Mouse (Mus musculus) cerebellum, adult 11 months (tissue): ENCODE measurements at regions not wholly inside any gene's neighbourhood (a gene's known extent, or its start where the extent isn't known, plus 50 kb on each side); places are given as distances from the start of the nearest gene placed in this dataset.

Experiments used
- DNase-seq: peaks from one replicate; pipeline ENCODE4 v3.0.0; 2022

DNA sequence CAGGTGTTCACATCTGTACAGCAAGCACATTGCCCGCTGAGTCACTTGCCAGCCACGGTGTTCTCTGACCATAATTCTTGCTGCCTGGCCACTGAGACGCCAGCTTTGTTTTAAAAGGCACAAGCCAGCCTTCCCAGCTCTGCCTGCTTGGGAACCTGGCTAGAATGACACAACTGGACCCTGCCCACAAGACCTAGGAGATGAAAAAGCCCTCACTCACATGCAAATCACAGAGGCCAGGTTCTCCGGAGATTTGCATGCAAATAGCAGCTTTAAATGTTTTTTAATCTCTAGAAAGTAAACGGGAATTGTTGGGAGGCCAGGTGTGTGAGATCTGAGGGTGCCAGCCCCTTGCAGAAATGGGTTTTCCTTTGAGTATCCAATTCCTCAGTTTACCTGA lies 71.9 kb downstream of the 1810010D01Rik start:
- no peak for DNase-seq

GRCm38 (mm10) chr7:145132506-145132905 lies 75.4 kb downstream of the 1810010D01Rik start:
- DNase-seq, result no peak

DNA sequence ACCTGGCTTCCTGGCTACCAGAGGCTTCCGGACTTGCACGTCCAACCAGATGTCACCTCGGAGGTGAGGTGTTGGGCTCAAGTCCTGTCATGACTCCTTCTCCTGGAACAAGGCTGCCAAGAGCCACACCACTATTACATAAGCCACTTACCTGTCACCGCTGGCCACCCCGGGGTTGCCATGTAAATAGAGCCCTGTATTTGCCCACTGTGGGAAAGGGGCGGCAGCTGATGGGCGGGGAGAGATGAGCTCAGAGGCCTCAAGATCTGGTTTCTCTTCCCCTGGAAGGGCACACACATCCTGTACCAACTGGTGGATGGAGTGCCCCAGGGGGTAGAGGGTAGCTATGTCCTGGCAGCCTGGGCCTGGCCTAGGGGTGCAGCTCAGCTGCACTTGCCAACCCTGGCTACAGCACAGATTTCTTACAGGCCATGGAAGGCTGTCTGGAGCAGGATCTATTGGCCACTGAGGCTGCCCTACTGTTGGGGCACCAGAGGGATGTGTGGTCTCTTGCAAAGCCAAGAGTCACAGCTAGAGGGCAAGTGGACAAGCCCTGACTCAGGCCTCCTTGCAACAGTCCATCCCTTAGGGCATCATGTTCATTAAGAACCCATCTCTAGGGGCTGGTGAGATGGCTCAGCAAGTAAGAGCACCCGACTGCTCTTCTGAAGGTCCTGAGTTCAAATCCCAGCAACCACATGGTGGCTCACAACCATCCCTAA lies 76.3 kb downstream of the 1810010D01Rik start:
- DNase-seq, result no peak

DNA sequence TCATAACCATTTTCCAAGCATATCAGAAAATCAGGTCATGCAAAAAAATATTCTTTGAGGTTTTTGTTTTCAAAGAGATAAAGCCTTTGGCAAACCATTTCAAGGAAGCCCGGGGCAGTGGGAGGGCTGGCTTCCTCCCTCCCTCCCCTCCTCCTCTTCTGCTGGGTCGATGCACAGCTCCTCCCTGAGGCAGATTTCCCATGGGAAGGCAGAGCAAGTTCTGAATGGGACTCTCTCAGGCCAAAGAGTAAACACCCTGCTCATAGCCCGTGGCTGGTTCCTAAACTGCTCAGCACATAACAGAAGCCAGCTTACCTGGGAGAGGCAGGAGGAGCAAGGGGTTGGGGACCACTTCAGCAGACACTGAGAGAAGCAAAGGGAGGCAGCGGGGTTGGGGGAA lies 77.9 kb downstream of the 1810010D01Rik start:
- no peak for DNase-seq

GRCm38 (mm10) chr7:145127661-145128060 lies 80.3 kb downstream of the 1810010D01Rik start:
- DNase-seq, result no peak

GRCm38 (mm10) chr7:145127180-145127579 lies 80.7 kb downstream of the 1810010D01Rik start:
- DNase-seq, result no peak

GRCm38 (mm10) chr7:145123996-145124601 lies 83.8 kb downstream of the 1810010D01Rik start:
- no peak for DNase-seq

- DNase-seq, result no peak
Measured at GRCm38 (mm10) chr7:145122471-145122870, 85.4 kb downstream of the 1810010D01Rik start.

DNA sequence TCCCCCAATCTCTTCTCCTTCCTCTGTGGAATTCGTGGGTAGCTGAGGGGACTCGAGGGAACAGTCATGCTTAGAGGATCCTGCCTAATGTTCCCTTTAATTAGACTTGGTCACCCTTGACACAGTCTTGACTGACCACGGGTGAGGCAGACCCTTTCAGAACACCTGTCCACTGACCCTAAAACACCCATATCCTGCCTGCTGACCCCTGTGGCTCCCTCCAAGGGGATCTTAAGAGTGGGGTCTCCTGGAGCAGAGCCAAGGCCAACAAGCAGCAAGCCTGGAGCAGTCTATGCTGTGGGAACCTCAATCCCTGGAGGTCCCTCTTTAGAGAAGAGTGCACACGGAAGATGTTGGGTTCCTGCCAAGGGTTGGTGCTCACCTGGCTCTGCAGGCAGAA lies 89.5 kb downstream of the 1810010D01Rik start:
- no peak for DNase-seq

DNA sequence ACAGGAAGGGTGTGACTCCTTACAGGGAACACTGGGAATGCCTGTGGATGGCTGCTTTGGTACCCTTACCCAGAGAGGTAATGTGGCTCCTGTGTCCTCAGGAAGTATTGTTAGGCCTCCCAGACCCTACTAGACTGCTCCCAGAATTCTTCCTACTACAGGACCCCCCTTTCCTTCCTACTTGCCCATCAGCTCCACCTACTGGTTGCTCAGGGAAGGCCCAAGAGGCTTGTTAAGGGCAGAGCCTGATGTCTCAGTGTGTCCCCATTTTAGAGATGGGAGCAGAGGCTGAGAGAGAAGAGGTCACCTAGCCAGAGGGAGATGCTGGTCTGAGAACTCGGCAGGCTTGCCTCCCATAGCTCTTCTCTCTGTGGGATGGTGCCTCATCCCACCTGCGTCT lies 93.3 kb downstream of the 1810010D01Rik start:
- DNase-seq, result no peak

GRCm38 (mm10) chr7:145114145-145114544 lies 93.8 kb downstream of the 1810010D01Rik start:
- no peak for DNase-seq

DNA sequence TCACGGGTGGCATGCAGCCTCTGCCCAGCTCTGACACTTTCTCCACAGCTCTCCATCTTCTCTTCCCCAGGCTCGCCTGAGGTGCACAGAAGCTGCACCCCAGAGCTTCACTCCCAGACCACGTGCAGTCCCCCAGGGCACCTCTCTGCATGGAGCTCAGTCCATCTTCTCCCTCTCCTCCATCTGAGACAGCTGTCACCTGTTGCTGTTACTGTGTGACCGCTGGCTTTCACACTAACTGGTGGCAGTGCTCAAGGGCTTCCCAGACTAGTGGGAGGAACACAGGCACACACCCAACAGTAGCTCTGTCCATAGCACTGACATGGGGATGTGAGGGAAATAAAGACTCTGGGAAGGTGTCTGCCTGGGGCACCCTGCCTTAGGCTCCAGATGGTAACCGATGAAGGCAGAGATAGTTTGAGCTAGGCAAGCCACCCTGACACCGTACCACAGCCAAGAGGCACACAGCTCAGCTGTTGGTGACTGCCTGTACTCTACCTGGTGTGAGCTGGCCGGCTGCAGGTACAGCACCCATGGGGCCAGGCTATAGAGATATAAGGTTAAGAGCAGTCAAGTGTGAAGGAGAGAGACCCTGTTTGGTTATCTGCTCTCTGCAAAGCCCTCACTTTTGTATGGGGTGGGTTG lies 94.9 kb downstream of the 1810010D01Rik start:
- DNase-seq, result no peak

DNA sequence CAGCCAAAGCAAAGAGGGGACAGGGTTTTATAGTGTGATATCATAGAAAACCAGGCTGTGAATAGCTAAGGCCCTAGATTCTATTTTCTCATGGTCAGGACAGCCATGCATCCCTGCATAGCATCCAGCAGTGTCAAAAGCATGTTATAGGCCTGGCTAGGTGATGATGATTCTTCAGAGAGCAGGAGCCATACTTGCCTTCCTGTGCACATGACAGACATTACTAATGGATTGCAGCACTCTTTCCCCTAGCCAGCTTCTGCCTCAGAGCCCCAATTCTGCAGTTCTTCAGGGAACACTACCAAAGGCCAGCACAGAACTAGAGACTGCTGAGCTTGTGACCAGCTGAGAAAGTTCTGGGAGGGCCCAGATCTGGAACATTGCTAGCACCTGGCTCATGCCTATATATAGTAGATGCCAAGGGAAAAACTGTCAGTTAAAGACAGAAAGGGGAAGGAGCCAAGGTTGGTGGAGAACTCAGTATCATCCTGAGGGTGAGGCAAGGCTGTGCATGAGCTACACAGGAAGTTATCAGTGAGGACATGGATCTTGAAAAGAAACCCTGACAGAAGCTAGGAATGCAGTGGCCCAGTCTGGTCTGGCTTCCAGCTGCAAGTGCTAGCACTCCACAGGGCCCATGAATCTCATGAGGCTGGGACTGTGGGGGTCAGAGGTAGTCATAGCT lies 95.6 kb downstream of the 1810010D01Rik start:
- DNase-seq, result no peak

DNA sequence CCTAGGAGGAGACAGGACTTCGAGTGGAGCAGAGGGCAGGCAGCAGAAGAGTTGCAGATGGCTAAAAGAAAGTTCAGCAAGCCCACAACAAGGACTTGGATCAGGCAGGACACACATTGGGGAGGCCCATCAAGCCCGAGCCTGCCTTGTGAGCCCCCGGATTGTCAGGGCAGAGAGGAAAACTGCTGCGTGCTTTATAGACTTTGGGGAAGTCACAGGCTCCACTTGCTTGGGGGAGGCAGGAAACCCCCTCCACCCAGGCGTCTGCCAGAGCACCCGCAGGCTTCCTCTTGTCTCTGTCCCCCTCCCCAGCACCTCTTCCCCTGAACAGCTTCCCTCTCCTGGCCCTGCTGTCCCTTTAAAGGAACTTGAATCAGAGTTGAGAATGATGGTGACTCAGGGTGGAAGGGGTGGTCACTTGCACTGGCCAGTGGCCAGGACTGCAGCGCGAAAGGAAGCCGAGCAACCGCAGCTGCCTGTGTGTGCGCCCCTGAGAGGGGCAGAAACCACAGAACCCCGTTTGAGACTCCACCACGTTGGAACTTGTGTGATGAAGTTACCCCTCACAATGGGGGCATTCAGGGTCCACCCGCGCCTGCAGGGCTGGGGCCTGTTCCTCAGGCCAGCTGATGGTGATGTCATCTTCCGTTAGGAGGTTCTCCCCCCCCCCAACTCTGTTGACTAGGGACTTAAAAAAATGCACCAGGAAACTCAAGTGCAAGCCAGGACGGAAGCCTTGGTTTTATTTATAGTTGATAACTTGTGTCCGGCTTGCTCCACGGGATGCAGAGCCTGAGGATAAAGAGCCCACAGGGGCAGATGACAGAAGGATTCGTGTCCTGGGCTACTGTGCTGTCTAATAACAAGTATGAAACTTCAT lies 96.4 kb downstream of the 1810010D01Rik start:
- DNase-seq, result no peak

- no peak for DNase-seq
Measured at GRCm38 (mm10) chr7:145110657-145111251, 97.2 kb downstream of the 1810010D01Rik start.

DNA sequence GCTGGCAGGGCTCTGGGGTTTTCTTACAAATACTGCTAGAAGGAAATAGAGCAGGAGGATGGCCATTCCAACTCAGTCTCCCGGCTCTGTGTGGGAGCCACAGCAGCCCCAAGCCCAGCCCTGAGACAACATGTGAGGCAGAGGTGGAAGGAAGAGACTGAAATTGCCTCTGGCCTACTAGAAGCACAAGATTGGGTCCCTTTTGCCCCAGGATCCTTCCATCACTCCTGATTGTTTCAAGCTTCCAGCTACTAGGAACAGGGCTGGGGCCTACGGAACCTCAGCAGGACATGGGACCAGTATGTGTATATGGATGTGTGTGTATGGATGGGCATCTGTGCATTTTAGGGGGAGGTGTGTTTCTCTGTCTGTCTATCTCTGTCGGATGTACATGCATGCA lies 97.9 kb downstream of the 1810010D01Rik start:
- DNase-seq, result no peak

GRCm38 (mm10) chr7:145109471-145109870 lies 98.4 kb downstream of the 1810010D01Rik start:
- DNase-seq, result no peak

DNA sequence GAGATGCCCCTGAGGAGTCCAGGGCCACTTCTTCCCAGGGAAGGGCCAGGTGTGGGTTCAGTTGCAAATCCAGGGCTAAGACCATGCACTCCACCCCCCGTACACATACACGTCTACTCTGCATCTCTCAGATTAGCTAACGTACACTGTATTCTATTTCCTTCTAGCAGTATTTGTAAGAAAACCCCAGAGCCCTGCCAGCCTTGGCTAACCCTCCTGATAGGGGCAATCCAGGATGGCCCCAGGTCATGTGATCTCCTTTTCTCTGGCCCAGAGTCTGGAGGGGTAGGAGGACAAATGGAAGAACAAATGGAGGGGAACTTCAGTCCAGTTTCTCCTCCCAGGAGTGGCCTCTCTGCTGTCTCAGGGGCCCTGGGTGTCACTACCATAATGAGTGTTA lies 98.9 kb downstream of the 1810010D01Rik start:
- no peak for DNase-seq

DNA sequence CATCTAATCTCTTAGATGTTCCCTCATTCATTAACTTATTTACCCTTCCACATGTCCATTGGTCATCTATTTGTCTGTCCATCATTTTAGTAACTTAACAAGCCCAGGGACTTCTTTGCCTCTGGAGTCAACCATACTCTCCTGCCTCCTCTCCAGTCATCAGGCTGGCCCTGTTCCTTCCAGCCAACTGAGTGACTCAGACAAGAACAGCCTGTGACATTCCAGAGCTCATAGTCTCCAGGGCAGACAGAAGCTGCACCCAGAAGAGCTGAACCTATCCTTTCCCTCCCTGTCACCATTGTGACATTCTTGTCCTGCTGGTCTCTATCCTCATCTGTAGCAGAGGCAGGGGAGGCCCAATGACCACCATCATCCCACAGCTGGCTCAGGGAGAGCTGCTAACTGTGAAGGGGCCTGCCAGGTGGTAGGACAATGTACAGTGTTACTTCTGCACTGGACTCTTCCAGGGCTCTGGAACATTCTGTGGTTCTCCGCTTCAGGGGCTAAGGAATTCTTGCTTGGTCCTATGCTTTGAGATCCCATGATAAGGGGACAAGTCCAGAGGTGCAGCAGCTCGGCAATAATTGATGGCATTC lies 100.2 kb downstream of the 1810010D01Rik start:
- DNase-seq, result no peak

DNA sequence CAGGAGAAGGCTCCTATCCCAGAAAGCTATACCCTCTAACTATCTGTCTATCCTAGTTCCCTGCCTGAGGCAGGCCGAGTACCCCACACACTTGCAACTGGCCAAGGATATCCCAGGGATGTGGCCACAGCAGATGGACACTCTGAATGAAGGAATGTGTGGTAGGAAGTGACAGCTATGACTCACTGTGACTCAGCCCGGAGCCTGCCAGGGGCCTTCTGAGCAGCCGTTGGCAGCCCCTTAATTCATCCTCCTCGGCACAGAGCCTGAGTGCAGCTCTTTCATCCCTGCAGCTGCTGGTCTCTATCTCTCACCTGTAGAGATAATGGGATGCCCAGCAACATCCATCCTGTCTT lies 101.4 kb downstream of the 1810010D01Rik start:
- DNase-seq, result peak; percentile 16

DNA sequence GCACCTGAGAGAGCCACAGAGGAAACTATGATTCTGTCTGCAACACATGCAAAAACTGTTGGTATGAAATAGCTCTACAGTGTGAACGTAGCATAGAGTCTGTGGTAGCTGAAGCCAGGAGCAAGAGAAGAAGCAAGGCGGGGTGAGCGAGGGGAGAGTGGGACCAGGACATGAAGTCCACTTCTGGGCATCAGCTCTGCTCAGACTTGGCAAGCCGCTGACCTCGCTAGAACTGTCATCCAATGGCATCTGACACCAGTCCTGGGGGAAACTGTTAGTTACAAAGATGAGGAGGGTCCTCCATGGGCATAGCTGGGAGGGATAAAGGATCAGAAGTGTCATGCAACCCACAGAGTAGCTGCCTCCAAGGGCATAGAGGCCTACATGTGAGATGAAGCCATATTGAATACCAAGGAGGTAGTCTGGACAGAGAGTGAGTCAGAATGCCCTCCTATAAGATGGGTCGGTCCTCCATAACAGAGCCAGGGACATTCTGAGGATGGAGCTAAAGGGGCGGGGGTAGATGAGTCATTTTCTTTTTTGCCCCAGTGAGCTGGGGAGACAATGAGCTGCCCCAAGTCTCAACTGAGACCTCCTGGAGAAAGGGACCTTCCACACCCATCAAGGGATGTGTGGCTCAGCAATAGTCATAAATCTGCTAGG lies 102.0 kb downstream of the 1810010D01Rik start:
- no peak for DNase-seq
